Mouse (Mus musculus) adrenal gland, adult 8-10 months (tissue): ENCODE measurements around the gene Cdkn2c. TPM values are rescaled to one million over a fixed set of nuclear protein-coding genes. Genes with fewer than 3 reads are reported as not detected.

Experiments
- DNase-seq: peaks from one replicate; pipeline ENCODE4 v3.0.0; 2022
- total RNA-seq, 4 experiments: library from RNA; stranded (reverse); gene quantifications; 2 replicates each; pipeline ENCODE4 v1.2.4; 2022

The Cdkn2c gene
- total RNA-seq, 4 experiments from 2014 or later = 68.5 to 77.8 (median 72.5) TPM

DNA sequence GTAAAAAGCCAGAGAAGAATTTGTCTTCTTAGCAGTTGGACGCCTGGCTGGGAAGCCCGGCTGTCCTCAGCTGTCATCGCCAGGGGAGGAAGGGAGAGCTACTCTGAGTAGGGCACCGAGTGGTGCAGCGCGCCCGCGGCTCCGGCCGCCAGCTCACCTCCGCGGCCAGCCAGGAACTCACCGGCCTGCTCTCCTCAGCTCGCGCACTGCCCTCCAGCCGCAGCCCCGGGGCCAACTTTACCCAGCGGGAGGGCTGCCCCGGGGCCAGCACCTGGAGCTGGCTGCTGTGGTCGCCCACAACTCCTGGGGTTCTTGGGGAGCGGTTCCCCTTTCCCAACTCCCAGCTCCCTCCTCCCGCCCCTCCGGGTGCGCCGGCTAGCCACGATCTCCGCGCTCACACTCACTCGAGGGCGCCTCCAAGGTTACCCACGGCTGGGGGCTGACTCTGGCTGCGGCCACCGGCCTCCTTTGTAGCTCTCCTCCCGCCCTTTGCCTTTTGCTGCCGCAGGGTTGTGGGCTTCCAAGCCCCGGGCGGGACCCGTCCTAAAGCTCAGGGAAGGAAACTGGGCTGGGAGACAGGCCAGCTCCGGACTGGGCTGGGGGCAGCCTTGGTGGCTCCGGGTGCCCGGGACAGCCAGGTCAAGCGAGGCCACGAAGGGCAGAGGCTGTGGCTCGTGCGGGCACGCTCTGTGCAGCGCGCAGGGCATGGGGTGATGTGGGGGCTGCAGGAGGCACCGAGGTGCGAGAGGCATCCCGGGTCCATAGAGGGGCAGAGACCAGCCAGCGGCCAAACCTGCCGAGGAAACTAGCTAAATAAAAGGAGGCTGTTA is 9.8 kb downstream of the Cdkn2c start:
- peak; percentile 50 for DNase-seq

DNA sequence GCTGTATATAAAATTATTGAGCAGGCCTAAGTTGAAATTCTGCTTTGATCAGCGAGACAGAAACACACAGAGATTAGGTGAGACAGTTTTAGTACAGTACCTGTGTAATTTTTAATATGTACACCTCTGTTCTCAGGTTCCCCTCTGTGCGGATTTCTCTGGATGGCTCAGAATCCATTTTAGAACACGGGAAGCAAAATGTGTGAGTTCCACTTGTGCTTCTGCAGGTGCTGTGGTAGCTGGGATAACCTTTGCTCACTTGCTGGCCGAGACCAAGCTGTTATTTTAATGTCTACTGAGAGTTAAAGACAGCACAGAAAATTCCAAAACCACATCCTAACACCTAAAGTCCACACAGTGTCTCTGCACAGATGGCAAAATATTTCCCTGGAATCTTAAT is 10.7 kb downstream of the Cdkn2c start:
- DNase-seq = no peak

DNA sequence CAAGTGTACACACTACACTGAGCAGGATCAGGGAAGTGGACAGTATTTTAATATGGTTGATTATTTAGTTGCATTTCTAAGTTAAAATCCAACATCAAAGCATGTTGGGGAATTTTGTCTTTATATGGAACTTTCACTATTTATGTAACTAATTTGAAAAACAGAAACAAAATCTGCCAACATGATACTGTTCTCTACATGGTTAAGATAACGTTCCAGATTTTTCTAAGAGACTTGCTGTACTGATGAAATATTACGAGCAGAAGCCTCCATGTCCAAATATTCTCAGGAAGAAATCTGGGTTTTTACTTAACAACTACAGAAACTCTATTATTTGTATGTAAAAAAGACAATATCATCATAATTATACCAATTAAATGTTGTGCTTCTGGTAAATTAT is 11.3 kb downstream of the Cdkn2c start:
- no peak for DNase-seq

DNA sequence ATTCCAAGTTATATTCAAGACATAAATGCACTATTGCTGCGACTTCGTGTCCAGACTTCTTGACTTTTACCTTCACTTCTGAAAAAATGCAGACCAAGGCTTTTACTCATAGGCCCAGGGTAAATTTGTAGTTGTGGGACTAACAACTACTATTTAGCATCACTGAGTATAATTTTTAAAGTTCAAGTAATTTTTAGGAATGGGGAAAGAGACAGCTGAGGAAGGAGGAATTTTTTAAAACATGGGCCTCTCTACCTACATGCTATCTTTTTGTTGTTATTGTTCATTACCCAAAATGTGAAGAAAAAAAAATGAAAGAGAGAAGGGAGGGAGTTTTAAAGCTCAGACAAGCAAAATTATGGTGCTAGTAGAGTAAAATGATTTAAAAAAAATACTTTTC is 12.3 kb downstream of the Cdkn2c start:
- DNase-seq = no peak

DNA sequence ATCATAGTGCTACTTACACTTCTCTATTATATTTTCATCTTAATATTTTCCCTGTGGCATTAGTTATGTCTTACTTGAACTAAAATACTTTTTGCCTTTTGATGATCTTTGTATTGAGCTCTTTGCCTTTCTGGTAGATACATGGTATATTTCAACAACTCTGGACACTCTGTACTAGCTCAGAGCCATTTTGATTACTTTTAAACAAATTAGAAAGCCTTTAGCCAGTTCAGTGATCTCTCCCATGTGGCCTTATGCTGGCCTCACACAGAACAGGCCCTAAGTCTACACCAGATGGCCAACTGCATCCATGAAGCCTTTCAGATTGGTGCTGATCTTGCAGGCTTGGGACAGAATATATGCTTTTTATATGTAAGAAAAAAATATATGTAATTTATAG is 13.7 kb downstream of the Cdkn2c start:
- no peak for DNase-seq

DNA sequence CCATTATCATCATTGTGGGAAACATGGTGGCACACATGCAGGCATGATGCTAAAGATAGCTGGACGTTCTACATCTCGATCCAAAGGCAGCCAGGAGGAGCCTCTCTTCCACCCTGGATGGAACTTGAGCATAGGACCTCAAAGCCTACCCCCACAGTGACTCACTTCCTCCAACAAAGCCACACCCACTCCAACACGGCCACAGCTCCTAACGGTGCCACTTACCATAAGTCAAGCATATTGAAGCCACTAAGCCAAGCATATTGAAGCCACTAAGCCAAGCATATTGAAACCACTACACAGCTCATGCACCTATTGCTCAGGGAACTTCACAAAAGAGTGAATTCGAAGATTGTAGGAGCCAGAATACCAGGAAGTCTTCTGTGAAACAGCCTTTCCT is 17.7 kb downstream of the Cdkn2c start:
- no peak for DNase-seq

DNA sequence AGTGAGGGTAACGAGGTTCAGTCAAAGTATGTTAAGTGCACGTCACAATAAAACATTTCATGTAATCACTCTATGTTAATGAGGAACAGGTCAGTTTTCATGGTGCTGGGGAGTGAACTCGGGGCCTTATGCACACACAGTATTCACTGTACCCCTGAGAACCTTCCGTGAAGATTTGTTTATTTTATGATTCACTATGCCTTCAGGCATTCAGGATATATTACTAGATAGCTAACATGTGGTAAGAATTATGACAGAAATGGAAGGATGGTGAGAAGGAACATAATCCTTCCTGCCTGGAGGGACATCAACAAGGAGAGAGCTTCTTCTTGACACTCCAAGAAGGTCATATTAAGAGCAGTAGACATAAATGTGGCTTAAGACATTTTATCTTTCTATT is 19.7 kb downstream of the Cdkn2c start:
- no peak for DNase-seq

DNA sequence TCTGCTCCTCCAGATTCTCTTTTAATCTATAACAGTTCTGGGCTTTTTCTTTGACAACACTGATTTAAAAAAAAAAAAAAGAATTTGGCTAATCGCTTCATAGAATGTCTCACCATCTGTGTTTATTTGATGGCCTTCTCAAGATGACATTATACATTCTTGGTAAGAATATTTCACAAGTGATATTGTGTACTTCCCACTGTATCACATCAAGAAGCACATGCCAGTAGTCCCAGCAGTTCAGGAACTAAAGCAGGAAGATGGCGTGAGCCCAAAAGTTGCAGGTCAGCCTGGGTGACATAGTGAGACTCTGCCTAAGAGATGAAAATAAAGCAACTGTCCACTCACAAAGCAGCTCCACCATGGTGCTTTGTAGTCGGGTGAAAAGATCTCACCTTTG is 25.5 kb downstream of the Cdkn2c start:
- DNase-seq = no peak

DNA sequence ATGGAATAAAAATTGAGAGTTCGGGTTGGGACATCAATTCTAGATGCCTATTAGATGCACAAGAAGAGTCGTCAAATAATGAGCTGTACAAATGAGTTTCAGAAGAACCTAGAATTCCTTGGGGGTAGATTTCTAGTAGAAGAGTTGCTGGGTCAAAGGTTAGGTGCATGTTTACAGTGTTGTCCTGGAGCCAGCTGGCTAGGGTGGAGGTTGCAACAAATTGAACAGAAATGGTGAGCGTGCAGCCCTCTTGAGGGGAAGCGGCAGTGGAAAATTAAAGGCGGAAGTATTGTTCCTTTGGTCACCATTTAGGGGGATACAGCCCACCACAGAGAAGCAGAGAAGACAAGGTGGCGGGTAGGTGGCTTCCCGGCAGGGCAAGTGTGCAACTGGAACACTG is 26.8 kb downstream of the Cdkn2c start:
- DNase-seq = no peak

DNA sequence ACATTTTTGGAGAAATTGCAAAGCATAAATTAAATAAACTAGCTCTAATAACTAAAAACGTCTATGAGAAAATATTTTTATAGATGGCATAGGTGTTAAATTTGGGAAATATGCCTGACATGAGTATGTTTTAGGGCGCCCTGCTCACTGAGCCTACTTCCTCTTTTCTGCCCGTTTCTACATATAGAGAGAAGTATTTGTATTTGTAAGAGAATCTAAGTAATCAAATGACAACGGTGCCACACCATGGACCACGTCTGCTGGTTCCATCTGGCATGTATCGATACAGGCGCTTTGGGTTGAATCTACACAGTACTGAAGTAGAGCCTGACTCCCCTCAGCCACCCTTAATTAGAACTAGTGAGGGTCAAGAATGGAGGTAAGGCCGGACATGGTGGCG is 27.6 kb downstream of the Cdkn2c start:
- no peak for DNase-seq

DNA sequence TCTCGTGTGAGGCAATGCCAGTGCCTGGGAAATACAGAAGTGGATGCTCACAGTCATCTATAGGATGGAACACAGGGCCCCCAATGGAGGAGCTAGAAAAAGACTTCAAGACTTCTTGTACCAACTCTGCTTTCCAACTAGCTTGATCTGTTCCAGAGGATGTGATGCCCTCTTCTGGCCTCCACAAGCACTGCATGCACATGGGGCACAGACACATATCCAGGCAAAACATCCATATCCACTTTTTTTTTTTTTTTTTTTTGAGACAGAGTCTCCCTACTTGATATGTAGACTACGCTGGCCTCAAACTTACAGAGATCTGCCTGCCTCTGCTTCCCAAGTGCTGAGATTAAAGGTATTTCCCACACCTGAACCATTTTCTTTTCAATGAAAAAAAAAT is 32.0 kb downstream of the Cdkn2c start:
- DNase-seq = no peak

DNA sequence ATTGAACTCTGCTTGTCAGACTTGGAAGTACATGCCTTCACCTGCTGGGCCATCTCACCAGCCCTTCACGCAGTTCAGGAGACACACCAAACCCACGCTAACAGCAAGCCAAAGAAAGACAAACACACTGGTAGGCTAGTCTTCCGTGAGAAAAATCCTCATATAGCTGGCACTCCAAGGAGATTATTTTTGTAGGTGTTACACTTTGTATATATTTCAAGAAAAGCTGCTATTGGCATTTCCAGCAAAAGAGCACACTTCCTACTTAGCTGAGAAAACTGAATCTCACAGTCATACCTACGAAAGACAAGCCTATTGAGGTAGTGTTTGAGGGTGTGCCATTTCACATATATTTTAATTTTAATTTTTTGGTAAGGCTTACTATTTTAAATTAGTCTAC is 36.0 kb downstream of the Cdkn2c start:
- no peak for DNase-seq

DNA sequence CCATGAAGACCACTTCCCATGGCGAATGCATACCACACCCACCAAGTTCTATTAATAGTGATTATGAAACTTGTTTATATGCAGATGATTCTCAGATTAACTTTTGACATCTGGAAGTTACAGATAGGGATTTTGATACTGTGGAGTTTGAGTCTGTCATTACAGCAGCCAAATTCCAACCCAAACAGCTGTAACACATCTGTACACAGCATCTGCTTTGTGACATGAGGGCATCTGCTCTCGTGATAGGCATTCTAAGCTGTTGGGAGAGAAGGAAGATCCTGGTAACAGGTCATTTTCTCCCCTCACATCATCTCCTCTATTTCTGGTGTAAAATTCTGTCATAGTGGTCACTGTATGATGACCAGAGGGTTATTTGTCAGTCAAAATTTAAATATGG is 36.8 kb downstream of the Cdkn2c start:
- no peak for DNase-seq

DNA sequence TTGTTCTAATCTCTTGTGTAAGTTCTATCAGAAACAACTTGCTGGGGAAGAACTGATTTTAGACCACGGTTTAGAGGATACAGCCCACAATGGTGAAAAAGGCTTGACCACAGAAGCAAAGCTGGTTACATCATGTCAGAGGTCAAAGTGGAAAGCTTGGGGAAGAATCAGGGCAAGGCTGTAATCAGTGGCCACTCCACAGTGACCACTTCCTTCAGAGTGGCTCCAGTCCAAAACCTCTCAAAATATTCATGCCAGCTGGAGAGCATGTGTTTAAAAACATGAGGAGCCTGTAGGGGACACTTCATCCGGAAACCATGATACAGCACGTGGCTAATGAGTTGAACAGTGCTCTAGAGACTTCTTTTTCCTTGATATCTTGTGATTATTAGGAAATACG is 54.4 kb downstream of the Cdkn2c start:
- no peak for DNase-seq

Other genes starting within 250 kb of the Cdkn2c start
- gene Rnf11, start 182.5 kb downstream of the Cdkn2c start, total RNA-seq = 100 to 1,000 TPM; 126 to 211 (median 174) TPM
- not detected for gene 4930522H14Rik, start 135.9 kb downstream of the Cdkn2c start, total RNA-seq
- 10 to 100 TPM; 25.7 to 32.5 (median 31.0) TPM for gene Faf1, start 9.4 kb upstream of the Cdkn2c start, total RNA-seq